Mouse (Mus musculus): ENCODE data around the gene Osbpl3.

DNA sequence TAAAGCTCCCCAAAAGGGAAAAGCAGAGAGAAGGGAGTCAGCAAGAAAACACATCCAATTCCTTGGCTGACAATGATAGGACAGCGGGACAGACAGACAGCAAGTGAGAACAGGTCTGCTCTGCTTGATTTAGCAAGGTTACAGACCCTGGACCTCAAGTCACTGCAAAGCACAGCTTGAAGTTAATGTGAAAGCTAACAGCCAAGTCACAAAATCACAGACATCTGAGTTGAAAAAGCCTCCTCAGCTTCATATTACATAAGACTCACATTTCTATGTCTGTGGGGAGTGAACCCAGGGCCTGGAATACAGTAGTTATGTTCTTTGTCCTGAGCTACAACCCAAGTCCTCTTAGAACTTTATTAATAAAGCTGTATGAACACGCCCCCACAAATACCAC lies 35.6 kb downstream of the Osbpl3 start:
- no peak for TF ChIP-seq CTCF (IDR thresholded peaks at IDR 0.05; ENCODE audit: control insufficient read depth, insufficient read depth, insufficient replicate concordance, low read depth, low read length)
- no peak for TF ChIP-seq POLR2A (IDR thresholded peaks at IDR 0.05; ENCODE audit: control insufficient read depth, low read depth, low read length)
